Mouse (Mus musculus): Measurements from ENCODE around the gene Parp16. TPM values are rescaled to one million over a fixed set of nuclear protein-coding genes. Genes with fewer than 3 reads are reported as not detected.
"Not testable (repeated sequence)": the region's sequence is repeated elsewhere in the genome, so short reads cannot be mapped to it uniquely, and the experiment has no call there.

The Parp16 gene
- total RNA-seq, 2 experiments from 2014 or later, result 4.5 to 5.6 TPM

GRCm38 (mm10) chr9:65207041-65207815 lies 12.1 kb downstream of the Parp16 start:
- not testable (repeated sequence) for DNase-seq (ENCODE audit: low spot score in 2 of 2)

- no peak for DNase-seq (ENCODE audit: low spot score in 2 of 2)
Observed at GRCm38 (mm10) chr9:65208293-65209179, 13.4 kb downstream of the Parp16 start.

GRCm38 (mm10) chr9:65211598-65211997 lies 16.4 kb downstream of the Parp16 start:
- no peak for DNase-seq (ENCODE audit: low spot score in 2 of 2)

DNA sequence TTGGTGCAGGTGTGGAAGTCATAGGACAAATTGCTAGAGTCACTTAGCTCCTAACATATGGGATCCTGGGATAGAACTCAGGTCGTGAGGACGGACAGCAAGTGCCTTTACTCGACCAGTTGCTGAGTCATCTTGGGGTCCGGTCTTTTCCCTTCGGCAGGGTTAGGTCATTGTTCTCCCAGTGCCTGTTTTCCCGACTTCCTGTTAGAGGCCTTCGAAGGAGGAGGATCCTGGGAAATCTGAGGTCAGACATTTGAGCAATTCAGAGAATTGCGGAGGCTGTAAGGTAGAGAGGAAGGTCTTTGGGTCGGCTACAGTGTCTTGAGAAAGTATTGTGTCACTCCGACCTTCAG lies 19.2 kb downstream of the Parp16 start:
- DNase-seq (ENCODE audit: low spot score in 2 of 2), result no peak

DNA sequence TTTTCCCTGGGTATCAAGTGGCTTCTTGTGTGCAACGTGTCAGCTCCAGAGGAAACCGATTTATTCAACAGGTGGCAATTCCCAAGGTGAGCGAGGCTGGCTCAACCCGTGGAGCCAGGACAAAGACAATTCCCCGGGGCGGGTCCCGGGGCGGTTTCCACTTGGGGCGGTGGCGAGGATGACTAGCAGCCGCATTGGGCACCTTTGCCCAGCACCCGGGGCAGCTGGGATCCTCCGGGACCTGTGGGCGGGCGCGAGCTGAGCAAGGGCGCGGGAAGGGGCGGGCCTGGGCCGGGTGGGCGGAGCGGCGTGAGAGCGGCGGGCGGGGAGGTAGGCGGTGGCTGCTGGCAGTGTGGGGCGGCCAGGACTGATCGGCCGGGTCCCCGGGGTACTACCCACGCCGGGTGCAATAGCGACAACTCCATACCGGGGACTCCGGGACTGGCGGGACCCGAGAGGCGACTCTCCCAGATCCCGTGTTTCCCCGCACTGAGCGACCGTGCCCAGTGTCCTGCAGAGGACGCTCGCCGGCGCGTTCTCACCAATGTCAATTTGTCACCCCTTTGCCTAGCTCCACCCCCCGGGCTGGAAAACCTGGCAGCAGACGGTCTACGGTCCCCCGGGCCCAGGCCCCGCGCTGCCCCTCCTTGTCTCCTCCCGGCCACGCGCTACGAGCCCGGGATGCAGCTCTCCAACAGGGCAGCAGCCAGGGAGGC lies 19.8 kb downstream of the Parp16 start:
- DNase-seq (ENCODE audit: low spot score in 2 of 2), result peak; percentile 84 to 89

DNA sequence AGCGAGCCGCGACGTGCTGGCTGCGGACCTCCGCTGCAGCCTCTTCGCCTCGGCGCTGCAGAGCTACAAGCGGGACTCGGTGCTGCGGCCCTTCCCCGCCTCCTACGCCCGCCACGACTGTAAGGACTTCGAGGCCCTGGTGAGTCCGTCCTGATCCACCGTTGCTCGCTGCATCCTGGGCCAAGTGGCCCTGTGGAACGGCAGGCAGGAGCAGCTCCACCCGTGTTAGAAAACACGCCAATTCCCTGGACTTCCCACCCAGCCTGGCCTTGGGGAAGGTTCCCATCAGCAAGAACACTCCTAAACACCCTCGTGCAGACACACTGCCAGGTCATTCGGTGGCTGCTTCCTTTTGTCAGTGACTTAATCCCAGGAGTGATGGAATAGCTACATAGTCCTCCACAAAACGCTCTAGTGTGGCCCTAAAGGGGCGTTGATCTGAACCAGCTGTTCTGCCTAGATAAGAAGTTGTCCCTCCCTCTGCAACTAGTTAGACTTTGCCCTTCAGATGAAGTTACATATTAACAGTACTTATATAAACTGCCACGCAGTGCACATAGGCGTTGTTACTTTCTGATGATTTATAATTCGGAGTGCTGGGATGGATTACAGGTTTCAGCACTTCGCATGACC lies 20.5 kb downstream of the Parp16 start:
- DNase-seq (ENCODE audit: low spot score in 2 of 2), result no peak

DNA sequence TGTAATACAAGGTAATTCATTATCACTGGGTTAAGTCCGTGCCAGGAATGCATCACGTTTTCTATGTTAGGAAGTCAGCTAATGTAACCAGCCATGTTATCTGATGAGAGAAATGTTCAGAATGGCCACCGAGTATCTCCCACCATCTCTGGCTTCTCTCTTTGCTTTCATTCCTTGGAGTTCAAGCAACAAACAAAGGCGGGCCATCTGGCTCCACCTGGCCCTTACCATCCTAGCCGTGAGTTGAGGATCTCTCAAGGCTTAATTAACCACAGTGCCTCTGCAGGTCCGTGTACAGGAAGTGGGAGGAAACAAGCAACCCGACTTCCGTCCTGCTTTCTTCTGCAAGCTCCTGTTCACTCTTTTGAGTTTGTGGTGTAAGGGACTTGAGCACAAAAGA lies 21.8 kb downstream of the Parp16 start:
- no peak for DNase-seq (ENCODE audit: low spot score in 2 of 2)

- no peak for DNase-seq (ENCODE audit: low spot score in 2 of 2)
Observed at GRCm38 (mm10) chr9:65217661-65218060, 22.5 kb downstream of the Parp16 start.

DNA sequence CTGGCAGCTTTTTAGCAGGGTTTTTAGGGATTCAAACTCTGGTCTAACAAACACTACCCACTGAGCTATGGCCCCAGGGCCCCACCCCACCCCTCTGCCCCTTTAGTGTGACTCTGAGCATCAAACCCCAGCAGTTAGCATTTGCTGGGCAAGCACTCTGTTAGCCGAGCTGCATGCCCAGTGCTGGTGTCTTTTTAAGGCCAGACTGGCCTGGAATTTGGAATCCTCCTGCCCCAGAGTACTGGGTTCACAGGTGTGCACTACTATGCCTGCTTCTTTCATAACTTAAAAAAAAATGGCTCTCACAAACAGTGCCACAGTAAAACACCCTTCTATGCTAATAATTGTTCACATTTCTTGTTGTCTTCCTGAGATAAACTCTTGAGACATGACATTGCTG lies 23.8 kb downstream of the Parp16 start:
- DNase-seq (ENCODE audit: low spot score in 2 of 2), result no peak

DNA sequence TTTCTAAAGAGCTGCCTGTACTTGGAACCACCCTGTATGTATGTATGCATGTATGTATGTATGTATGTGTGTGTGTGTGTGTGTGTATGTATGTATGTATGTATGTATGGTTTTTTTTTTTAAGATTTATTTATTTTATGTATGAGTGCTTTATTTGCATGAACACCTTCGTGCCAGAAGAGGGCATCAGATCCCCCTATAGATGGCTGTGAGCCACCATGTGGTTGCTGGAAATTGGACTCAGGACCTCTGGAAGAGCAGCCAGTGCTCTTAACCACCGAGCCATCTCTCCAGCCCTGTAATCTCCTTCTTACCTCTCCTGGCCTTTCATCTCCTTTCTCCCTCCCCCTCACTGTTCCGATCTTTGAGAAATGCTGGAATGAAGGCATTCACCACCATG lies 25.2 kb downstream of the Parp16 start:
- DNase-seq (ENCODE audit: low spot score in 2 of 2), result not testable (repeated sequence)

DNA sequence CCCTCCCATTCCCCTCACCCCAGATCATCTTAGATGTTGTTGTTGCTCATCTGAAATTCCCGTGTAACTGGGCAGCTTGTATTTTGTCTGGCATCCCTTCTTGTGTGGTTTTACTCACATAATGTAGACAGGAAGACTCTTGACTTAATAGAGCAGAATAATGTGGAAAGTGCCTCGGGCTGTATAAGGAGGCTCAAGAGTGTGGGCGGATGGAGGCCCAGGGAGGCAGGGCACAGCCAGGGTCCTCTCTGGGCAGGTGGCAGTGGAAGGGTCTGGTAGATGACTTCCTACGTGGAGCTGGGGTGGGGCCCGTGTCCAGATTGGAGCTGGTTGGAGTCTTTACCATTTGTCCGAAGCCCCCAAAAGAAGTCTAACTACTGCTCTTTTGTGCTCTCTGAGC lies 28.8 kb downstream of the Parp16 start:
- no peak for DNase-seq (ENCODE audit: low spot score in 2 of 2)

- DNase-seq (ENCODE audit: low spot score in 2 of 2), result peak; percentile 55 to 56
Observed at GRCm38 (mm10) chr9:65225795-65226194, 30.6 kb downstream of the Parp16 start.

DNA sequence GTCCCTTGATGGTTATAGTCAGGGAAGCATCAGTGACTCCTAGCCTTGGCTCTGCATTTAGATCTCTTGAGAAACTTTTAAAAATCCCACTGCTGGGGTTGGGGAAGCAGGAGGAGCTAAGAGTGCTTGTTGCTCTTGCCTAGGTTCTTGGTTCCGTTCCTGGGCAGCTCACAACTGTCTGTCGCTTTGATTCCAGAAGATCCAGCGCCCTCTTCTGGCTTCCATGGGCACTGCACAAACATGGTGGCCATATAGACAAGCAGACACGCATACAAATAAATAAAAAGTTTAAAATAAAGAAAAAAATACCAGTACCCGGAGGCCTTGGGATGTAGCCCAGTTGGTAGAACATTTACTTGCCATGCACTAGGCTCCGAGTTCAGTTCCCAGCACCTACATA lies 35.1 kb downstream of the Parp16 start:
- no peak for DNase-seq (ENCODE audit: low spot score in 2 of 2)

- no peak for DNase-seq (ENCODE audit: low spot score in 2 of 2)
Observed at GRCm38 (mm10) chr9:65231284-65231683, 36.1 kb downstream of the Parp16 start.

DNA sequence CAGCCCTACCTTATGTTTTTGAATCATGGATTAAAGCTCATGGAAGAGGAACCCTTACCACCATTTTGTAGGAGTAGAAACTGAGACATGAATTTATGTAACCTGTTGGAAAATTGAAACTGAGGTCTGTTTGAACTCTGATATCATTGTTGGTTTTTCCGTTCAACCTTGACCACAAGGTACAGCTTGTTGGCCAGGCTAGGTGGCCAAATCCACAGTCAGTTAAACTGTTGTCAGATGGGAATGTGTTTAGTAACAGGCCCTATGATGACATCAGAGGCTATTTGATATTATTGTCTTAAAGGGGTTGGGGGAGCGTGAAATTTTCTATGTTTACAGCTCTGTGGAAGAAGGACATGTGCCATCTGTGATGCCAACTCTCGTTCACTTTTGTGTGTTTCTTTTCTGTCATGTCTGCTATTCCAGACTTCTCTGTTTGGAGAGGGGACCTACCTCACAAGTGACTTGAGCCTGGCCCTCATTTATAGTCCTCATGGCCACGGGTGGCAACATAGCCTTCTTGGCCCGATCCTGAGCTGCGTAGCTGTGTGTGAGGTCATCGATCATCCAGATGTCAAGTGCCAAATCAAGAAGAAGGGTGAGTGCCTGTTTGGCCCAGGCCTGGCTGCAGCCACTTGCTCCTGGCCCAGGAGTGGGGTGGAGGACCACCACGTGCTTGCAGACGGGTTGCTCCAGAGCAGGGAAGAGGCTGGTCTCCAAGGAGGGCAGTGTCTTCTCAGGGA lies 38.3 kb downstream of the Parp16 start:
- no peak for DNase-seq (ENCODE audit: low spot score in 2 of 2)

DNA sequence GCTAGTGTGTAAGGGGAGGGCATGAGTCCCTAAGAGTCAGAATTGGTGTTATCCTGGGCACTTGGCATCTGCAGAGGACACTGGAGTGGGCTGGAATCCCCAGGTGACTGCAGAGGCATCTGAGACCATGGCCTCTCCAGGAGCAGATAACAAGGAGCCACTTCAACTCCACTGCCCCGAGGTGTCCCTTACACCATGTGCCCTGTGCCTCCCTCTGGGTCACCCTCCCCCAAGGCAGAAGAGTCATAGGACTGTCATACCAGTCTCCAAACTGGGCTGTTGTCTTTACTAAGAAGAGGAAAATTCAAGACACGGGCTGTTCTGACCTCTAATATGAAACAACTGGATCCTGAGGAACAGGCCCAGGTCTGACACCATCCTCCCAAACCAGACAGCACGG lies 39.6 kb downstream of the Parp16 start:
- DNase-seq (ENCODE audit: low spot score in 2 of 2), result no peak

DNA sequence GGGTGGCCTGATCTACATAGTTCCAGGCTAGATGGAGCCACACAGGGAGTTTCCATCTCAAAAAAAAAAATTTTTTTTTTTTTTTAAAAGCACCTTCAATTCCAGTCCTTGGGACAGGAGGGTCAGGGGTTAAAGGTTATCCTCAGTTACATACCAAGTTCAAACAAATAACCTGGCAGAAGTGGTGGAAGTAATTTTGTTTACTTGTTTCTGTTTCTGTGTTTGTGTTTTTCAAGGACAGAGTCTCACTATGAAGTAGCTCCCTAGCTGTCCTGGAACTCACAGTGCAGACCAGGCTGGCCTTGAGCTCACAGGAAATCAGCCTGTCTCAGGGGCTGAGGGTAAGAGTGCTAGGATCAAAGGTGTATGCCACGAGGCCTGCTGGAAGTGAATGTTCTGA lies 40.4 kb downstream of the Parp16 start:
- DNase-seq (ENCODE audit: low spot score in 2 of 2), result no peak

- DNase-seq (ENCODE audit: low spot score in 2 of 2), result no peak
Observed at GRCm38 (mm10) chr9:65237616-65238015, 42.5 kb downstream of the Parp16 start.

DNA sequence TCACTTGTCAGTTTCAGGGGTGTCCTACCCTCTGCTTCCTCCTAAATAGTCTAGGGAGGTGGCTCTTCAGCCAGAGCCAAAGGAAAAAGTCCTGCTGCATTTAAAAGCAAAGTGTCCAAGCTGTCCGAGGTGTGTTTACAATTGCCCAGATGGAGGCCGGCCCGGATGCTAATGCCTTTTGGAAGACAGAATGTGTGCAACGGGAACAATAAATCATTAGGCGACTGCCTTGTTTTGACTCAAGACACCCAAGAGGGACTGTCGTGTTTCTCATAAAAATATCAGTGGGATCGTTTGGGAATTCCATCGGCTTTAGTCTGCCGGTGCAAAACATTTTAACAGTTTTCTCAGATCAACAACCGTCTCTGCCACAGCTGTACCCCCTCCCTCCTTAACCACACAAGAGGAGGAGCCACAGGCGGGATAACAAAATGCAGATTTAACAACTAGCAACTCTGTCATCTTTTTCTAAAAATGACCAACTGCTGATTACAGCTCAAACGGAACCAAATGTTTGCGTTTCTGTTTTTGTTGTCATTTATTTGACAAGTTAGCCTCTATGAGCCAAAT lies 43.1 kb downstream of the Parp16 start:
- no peak for DNase-seq (ENCODE audit: low spot score in 2 of 2)

DNA sequence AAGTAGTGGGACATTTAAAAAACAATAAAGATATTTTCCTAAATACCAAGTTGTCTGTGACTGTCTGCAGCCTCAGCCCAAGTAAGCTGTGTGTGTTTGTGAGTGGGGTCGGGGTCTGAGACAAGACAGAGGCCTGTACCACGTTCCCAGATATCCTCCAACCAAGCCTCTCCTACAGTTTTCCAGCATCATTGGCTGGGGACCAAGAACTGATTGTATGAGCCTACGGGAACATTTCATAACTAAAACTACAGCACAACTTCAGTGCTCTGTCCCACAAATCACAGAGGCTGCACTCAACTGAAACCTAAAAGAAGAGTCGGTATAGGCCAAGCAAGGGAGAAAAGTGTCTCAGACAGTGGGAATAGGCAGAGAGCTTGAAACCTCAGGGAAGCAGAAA lies 44.0 kb downstream of the Parp16 start:
- no peak for DNase-seq (ENCODE audit: low spot score in 2 of 2)

Data from layer of hippocampus, postnatal 10 days (tissue).